ENCODE assay signal across 28 mouse cellular contexts in genomic region chr6:125878671-125879070, GRCm38 (mm10).
"Had no signal": no experiment of that assay in that cellular context is flagged by ENCODE, and none has a peak within 500 bp of the region (broad histone marks: within the 10 kb centered on the region; RNA-seq: fewer than 3 reads in every experiment).

No protein-coding gene starts in this region.

- H3K9ac ChIP-seq: embryonic facial prominence, embryonic 12.5 days; embryonic facial prominence, embryonic 13.5 days; embryonic facial prominence, embryonic 15.5 days; forebrain, embryonic 12.5 days; forebrain, embryonic 13.5 days; forebrain, embryonic 15.5 days; forebrain, postnatal 0 days had no signal

- H3K4me3 ChIP-seq: embryonic facial prominence, embryonic 10.5 days; embryonic facial prominence, embryonic 12.5 days; embryonic facial prominence, embryonic 13.5 days; embryonic facial prominence, embryonic 15.5 days; erythroblast, embryonic 14.5 days; forebrain, embryonic 10.5 days; forebrain, embryonic 12.5 days; forebrain, embryonic 13.5 days; forebrain, embryonic 15.5 days; gastrocnemius, adult 2 months; heart, adult 2 months had no signal

- H3K4me1 ChIP-seq: embryonic facial prominence, embryonic 10.5 days; embryonic facial prominence, embryonic 12.5 days; embryonic facial prominence, embryonic 13.5 days; embryonic facial prominence, embryonic 15.5 days; forebrain, embryonic 12.5 days; forebrain, embryonic 13.5 days; forebrain, embryonic 15.5 days had no signal

- H3K9me3 ChIP-seq: embryonic facial prominence, embryonic 10.5 days; embryonic facial prominence, embryonic 12.5 days; embryonic facial prominence, embryonic 13.5 days; embryonic facial prominence, embryonic 15.5 days; forebrain, embryonic 10.5 days; forebrain, embryonic 12.5 days; forebrain, embryonic 13.5 days; forebrain, embryonic 15.5 days had no signal

- H3K27ac ChIP-seq: embryonic facial prominence, embryonic 10.5 days; embryonic facial prominence, embryonic 12.5 days; embryonic facial prominence, embryonic 13.5 days; embryonic facial prominence, embryonic 15.5 days; forebrain, embryonic 10.5 days; forebrain, embryonic 12.5 days; forebrain, embryonic 13.5 days; forebrain, embryonic 15.5 days; gastrocnemius, adult 2 months; heart, adult 2 months had no signal

- DNase-seq: cerebellum, adult 2 months; cerebellum, adult 8-10 months; cerebellum, adult 9-10 months; cerebellum, adult 9-11 months; cerebellum, postnatal 10 days; cerebellum, postnatal 14 days; cerebellum, postnatal 25 days; cerebellum, postnatal 36 days; embryo, embryonic 11 days; forebrain, postnatal 0 days; gastrocnemius, adult 2 months; gastrocnemius, postnatal 10 days; gastrocnemius, postnatal 14 days; gastrocnemius, postnatal 25 days; gastrocnemius, postnatal 36 days; heart, adult 18-20 months; heart, adult 2 months had no signal

- H3K27me3 ChIP-seq: embryonic facial prominence, embryonic 12.5 days; embryonic facial prominence, embryonic 13.5 days; embryonic facial prominence, embryonic 15.5 days; forebrain, embryonic 12.5 days; forebrain, embryonic 13.5 days; forebrain, embryonic 15.5 days had no signal

- H3K36me3 ChIP-seq: embryonic facial prominence, embryonic 10.5 days; embryonic facial prominence, embryonic 12.5 days; embryonic facial prominence, embryonic 13.5 days; embryonic facial prominence, embryonic 15.5 days; forebrain, embryonic 10.5 days; forebrain, embryonic 12.5 days; forebrain, embryonic 15.5 days had no signal

- H3K4me2 ChIP-seq: embryonic facial prominence, embryonic 12.5 days; embryonic facial prominence, embryonic 13.5 days; embryonic facial prominence, embryonic 15.5 days; forebrain, embryonic 12.5 days; forebrain, embryonic 13.5 days; forebrain, embryonic 15.5 days had no signal

- ATAC-seq: forebrain, embryonic 13.5 days; forebrain, embryonic 14.5 days; forebrain, embryonic 15.5 days; forebrain, embryonic 16.5 days; forebrain, postnatal 0 days had no signal
